Mouse (Mus musculus) embryonic fibroblast, embryonic 13.5 days (primary cell): Measurements from ENCODE around the gene Napa.

Experiments used
- CTCF ChIP-seq: IDR thresholded peaks from 2 replicates; pipeline ENCODE4 v1.5.1; 2011; ENCODE audit warnings: mild to moderate bottlenecking, control low read depth, low read length, moderate library complexity, borderline replicate concordance; ENCODE audit not compliant: insufficient read depth
- POLR2A ChIP-seq: IDR thresholded peaks from 2 replicates; pipeline ENCODE4 v1.6.1; 2011; ENCODE audit warnings: low read depth, mild to moderate bottlenecking, control low read depth, low read length, moderate library complexity

DNA sequence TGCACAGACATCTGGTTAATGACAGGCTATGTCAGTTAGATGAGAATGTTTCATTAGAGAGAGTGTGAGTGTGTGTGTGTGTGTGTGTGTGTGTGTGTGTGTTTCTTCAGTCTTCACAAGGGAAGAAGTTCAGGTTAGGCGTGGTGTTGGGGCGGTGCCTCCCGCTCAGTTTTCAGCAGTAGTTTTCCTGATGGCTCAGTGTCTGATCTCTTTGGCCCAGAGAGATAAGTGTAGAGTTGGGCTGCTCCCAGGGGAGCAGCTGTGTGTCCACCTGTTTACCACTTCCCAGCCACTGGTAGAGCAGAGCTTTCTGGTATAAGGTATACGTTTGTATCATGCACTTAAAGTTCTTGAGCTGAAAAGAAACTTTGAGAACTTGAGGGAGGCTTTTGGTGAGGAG, 1.6 kb downstream of the Napa start:
- TF ChIP-seq CTCF (no peak), POLR2A (no peak)
